Mouse (Mus musculus): ENCODE measurements at regions not wholly inside any gene's neighbourhood (a gene's known extent, or its start where the extent isn't known, plus 50 kb on each side); places are given as distances from the start of the nearest gene placed in this dataset.

GRCm38 (mm10) chr13:51960262-51960661 is 113.8 kb downstream of the Gadd45g start:
- TF ChIP-seq POLR2A (IDR thresholded peaks at IDR 0.05; ENCODE audit: low read depth, low read length), result no peak
- TF ChIP-seq CTCF (IDR thresholded peaks at IDR 0.05; ENCODE audit: extremely low read depth, insufficient read depth, insufficient read length, insufficient replicate concordance), result no peak

All from spleen, adult 2 months (tissue).